Mouse (Mus musculus) granulocyte monocyte progenitor cell, adult 5-6 weeks (primary cell): Measurements from ENCODE around the gene Phex. TPM values are rescaled to one million over a fixed set of nuclear protein-coding genes. Genes with fewer than 3 reads are reported as not detected.

ENCODE experiments used
- ATAC-seq: replicated peaks from 2 replicates; pipeline ENCODE4 v1.8.0; 2016; ENCODE audit warnings: mild to moderate bottlenecking, moderate TSS enrichment, inconsistent platforms; ENCODE audit not compliant: poor library complexity, severe bottlenecking
- total RNA-seq, 2 experiments: library from RNA; stranded (forward) in 1 of 2; stranded (reverse) in 1 of 2; fragments of 200-712, 200-1000 nt in 1 of 2; fragments of >200 nt in 1 of 2; fragmentation: Nextera tagmentation in 1 of 2; gene quantifications; 2 replicates each; pipeline ENCODE4 v1.2.3; 2014 to 2017

The Phex gene
- 1.3 TPM in 1 of 2 replicates, not detected in the other for total RNA-seq (2014; fragmentation: Nextera tagmentation)
- total RNA-seq (2017), result 0.17 and 0.21 TPM in 2 replicates

DNA sequence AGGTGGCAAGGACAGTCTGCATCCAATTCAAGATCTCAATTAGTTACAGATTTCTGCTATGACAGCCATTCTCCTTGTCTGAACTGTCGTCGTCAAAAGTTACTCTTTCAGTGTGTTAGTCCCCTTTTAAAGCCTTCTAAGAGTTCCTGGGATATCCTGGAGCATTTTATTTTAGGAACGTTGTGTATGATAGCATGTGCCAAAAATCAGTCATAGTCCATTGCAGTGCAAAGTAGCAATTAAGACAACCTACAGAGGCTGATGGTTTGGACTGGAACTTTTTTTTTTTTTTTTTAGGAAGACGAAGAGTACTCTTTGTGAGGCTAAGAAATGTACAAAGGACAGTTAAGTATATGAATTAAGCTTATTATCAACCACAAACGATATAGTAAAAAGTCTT, at the start of gene Phex:
Phex (minus strand) TSS at position 101 of the 400 bp plus-strand sequence.
- ATAC-seq, result no peak

GRCm38 (mm10) chrX:157462716-157463115, 47.6 kb upstream of the Phex start:
- peak; percentile 30; the same call in 1 of the 2 replicates for ATAC-seq

GRCm38 (mm10) chrX:157454430-157454829, 39.3 kb upstream of the Phex start:
- ATAC-seq, result peak; percentile 92

GRCm38 (mm10) chrX:157449000-157449399, 33.9 kb upstream of the Phex start:
- no peak for ATAC-seq

GRCm38 (mm10) chrX:157447431-157447830, 32.3 kb upstream of the Phex start:
- ATAC-seq, result no peak

DNA sequence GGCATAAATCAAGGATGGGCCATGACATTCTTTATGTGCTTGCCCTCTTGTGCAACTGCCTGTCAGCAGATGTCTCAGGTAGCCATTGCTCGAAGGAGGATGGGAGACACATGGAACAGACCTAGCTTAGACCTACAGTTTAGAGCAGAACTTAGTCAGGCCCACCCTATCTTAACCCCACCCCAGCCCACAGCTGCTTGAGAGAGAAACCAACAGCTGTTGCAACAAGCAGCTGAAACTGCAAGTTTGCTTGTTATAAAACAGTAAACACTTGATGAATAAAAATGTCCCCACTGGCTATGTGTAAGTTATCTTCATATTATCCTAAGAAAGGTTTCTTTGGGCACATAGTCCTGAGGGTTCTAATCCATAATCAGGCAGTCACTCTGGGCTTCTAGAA, 19.7 kb upstream of the Phex start:
- no peak for ATAC-seq

- ATAC-seq, result no peak
These were observed 4.3 kb upstream of the Phex start for GRCm38 (mm10) chrX:157419451-157419850.

- ATAC-seq, result no peak
These were observed 10.2 kb downstream of the Phex start for GRCm38 (mm10) chrX:157404919-157405318.

GRCm38 (mm10) chrX:157391241-157391640, 23.9 kb downstream of the Phex start:
- ATAC-seq, result no peak

DNA sequence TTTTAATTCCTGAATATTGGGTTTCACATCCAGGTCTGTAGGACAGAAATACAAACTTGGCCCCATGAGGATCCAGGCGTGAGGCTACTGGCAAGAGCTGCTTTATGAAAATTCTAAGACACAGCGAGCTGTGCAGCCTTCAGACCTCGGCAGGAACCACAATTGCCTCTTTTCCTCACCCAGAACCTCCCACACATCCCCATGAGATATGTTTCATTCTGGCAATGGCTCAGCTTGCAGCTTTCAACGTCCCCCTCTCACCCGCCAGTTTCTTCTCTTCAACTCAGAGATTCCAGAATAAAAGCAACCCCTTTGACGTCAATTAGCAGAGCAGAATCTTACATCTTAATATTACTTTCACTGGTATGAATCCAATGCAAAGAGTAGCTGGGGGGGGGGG, 25.0 kb downstream of the Phex start:
- ATAC-seq, result no peak

DNA sequence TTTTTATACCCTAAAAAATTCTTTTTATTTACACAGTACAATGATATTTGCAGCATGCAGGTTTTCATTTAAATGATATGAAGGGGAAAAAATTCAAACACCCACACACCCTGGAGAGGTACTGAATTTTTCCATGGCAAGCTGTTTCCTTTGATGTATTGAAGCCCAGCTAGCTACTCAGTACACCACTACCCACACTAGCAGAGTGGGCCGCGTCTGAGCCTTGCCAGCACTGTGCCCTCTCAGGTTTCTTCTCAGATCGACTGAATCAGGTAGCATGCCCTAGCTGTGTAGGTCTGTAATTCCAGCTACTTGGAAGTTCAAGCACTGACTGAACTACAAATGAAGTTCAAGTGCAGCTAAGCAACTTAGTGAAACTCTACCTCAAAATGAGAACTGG, 26.7 kb downstream of the Phex start:
- ATAC-seq, result no peak

DNA sequence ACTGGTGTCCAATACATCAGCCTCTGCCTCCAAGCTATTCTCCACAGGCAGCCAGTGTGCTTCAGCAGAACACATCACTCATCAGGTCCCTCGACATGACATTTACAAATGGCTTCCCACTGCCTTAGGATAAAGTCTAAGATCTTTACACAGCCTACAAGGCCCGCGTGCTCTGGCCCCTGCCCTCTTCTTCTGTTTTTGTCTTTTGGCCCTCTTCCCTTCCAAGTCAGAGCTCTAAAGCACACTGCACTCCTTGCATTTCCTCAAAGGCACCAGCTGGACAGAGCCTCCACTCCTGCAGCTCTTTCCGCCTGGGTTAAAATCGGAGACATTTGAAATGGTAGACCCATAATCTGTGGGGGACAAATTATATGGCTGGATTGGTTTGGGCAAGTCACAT, 28.1 kb downstream of the Phex start:
- no peak for ATAC-seq

GRCm38 (mm10) chrX:157378822-157379221, 36.3 kb downstream of the Phex start:
- no peak for ATAC-seq

DNA sequence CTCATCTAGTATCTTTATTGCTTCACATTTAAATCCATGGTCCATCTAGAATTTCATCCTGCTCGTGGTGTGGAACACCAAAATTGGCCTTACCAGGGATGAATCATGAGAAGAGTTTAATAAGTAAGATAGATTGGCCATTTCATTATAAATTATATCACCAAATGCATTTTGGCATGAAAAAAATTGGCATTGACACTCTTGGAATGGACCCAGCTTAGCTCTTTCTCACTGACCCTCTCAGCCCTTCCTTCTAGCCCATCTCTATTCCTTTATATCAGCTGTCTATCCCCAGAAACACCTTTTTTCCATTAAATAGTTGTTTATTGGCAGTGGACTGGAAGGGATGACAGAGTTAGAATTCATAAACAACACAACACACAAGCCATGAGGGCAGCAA, 37.7 kb downstream of the Phex start:
- ATAC-seq, result no peak

- no peak for ATAC-seq
These were observed 41.2 kb downstream of the Phex start for GRCm38 (mm10) chrX:157373873-157374272.

- no peak for ATAC-seq
These were observed 45.9 kb downstream of the Phex start for GRCm38 (mm10) chrX:157369166-157369565.

DNA sequence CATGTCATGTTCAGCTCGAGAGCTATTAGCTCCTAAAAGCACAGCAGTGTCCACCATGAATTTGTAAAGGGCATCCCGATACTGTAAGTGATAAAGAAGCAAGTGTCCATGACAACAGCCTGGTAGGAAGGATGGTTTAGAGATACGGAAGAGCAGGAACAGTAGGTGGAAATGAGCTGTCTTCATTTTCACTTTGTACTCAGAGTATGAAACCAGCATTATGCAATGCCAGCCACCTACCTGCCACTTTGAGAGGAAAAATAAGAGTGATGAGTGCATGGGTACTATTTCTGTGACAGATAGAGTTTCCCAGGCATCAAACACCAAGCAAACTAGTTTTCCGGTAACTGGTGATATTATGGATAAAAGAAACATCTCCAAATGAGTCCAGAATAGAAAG, 59.6 kb downstream of the Phex start:
- ATAC-seq, result no peak

DNA sequence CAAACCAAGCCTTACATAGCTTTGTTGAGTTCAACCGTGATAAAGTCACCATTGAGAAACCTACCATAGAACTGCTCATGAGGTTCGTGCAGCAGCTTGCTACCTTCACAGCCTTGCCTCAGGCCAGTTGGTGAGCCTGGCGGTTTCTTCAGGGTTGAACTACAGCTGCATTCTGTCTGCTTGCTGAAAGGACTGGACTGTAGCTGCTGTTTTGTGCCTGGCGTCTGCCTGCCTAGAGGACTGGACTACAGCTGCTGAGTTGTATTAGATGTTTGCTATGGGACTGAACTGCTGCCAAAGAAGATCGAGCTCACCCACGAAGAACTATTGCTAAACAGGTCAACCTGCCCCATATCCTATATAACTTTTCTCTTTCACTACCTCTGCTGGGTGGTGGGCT, 68.9 kb downstream of the Phex start:
- ATAC-seq, result no peak

DNA sequence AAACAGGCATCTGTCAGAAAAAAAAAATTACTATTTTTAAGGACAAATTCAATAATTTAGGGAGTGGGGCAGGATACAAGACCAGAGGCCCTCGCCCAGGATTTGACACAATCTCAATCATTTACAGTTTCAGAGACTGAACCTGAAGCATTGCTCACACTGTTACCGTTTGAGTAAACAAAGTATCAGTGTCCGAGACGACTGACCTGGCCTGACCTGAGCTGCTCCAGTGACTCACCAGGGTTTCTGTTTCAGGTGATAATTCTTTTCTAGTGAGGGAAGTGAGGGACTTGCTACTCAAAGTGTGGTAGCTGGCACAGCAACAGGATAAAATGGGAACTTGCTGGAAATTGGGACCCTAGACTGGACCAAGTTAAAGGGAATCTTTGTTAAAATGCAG, 80.4 kb downstream of the Phex start:
- ATAC-seq, result no peak

- no peak for ATAC-seq
These were observed 85.3 kb downstream of the Phex start for GRCm38 (mm10) chrX:157329821-157330220.

- ATAC-seq, result no peak
These were observed 86.7 kb downstream of the Phex start for GRCm38 (mm10) chrX:157328396-157328795.

GRCm38 (mm10) chrX:157327756-157328155, 87.4 kb downstream of the Phex start:
- no peak for ATAC-seq

DNA sequence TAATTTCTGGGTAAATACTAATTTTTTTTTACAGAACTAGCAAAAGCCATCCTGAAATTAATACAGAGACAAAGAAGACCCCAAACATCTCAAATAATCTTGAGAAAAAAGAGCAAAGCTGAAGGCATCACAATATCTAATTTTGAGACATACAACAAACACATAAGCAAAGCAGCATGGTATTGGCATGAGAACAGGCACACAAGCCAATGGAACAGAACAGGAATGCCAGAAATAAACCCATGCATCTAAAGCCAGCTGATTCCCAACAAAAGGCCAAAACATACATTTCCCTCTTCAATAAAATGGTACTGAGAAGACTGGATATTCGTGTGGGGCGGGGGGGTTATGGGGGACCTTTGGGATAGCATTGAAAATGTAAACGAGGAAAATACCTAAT, 90.7 kb downstream of the Phex start:
- ATAC-seq, result no peak
